Mouse (Mus musculus) adrenal gland, postnatal 4 days (tissue): ENCODE measurements around the gene Gbf1. TPM values are rescaled to one million over a fixed set of nuclear protein-coding genes. Genes with fewer than 3 reads are reported as not detected.
A peak's percentile ranks its signal among the peaks of the same experiment; 100 is the strongest.
"Not testable (repeated sequence)": the region's sequence is repeated elsewhere in the genome, so short reads cannot be mapped to it uniquely, and the experiment has no call there.

ENCODE experiments used
- DNase-seq, 2 experiments: peaks; one replicate each; pipeline ENCODE4 v3.0.0; 2021 to 2022; ENCODE audit warnings: low spot score in 2 of 2, mixed read lengths in 2 of 2
- total RNA-seq, 2 experiments: library from RNA; stranded (reverse); gene quantifications; 2 replicates each; pipeline ENCODE4 v1.2.3; 2021

Gbf1 gene
- total RNA-seq, 2 experiments from 2014 or later = 64.2 to 77.1 TPM

DNA sequence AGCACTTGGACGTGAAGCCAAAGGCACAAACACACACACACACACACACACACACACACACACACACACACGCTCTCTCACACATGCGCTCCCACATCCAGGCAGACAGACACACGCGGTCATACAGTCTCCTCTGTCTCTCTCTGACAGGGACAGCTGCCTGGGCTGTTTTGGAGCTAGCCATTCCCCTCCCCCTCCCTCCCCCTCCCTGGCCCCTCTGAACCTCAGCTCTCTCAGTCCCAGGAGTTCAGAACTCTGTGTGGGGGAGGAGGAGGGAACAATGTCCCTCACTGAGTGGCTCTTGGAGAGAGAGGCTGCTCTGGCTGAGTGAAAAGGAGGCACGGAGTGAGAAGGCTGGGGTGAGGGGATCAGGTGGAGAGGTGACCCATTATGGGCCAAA lies 11.2 kb upstream of the Gbf1 start:
- DNase-seq = no peak

DNA sequence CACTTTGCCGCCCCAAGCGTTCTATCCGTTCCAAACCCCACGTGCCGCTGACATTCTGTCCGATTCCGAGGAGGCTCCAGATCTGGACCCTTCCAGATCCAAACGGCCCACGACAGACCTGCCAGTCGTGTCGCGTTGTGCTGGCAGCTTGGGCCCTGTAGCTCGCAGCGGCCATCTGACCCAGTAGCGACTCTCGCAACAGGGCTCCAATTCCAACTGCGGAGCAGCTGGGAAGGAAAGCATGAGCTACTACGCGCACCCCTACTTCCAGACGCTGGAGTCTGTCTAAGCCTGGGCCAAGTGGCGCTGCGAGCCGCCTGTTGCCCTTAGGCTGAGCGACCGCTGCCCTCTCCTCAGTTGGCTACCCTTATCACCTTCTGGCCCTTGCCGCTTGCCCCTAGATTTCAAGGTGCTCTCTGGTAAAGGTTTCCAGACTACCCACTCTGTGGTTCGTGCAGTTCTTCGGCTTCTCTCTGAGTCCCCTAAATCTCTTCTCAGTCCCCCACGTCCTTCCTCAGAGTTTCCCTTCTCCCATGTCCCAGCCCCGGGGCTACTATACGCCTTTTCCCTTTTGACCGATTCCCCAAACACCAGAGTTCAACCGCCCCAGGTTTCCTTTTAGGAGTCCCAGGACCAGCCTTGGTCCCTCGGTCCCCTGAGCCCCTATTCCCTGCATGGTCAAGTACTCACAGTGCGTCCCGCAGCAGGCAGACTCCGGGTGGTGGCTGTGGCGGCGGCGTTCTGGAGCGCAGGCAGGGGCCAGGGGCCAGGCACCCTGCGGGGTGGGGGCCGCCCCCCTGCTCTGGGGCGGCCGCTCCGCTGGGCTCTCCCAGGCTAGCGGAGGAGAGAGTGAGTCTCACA lies 4.6 kb upstream of the Gbf1 start, which contains the start of gene Pitx3:
Pitx3 (minus strand) TSS at position 816 of the 861 bp plus-strand sequence.
- no peak for DNase-seq

DNA sequence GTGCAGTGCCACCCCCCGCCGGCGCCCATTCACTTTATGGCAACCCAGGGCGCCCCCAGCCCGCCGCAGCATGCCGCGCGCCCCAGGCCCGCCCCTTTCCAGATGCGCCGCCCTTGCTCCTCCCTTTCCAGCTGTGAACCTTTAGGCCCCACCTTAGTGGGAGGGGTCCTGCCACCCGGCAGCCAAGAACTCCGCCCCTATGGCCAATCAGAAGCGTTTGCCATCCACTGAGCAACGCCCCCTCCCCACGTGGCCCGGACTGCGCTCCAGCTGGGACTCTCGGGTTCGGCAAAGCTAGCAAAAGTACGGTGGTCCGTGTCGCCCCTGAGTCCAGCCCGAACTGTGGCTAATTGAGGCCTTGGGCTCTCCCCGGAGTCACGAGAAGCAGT lies 3.9 kb upstream of the Gbf1 start:
- peak; percentile 63 to 73 for DNase-seq

DNA sequence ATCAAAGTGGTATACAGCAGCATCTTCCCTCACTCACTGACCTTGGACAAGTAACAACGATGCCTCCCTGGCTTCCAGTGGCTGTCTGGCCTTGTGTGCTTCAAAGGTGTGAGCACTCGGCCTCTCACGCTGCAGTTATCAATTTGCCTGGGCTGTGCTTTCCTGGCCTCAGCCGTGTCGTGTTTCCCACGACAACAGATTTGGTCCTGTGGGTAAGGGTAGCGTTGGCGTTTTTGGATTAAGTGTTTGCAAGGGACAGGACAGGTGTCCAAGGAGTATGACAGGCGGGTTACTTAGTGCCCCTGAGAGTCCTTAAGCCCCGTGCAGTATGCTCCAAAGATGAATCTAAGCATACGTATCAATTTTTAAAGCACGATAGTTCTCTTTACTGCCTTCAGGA lies 3.2 kb upstream of the Gbf1 start:
- no peak for DNase-seq

DNA sequence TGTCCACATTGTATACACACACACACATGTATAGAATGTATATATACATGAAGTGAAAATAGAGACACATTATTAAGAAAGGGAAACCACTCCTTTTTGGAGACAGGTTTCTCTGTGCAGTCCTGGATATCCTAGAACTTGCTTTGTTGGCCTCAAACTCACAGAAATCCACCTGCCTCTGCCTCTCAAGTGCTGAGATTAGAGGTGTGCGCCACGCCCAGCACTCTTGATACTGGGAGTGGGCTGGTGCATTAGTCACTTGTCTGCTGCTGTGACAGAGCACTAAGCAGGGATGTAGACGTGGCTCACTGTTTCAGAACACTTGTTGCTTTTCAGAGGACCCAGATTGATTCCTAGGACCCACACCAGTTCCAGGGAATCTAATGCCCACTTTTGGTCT lies 13.6 kb downstream of the Gbf1 start:
- no peak for DNase-seq

DNA sequence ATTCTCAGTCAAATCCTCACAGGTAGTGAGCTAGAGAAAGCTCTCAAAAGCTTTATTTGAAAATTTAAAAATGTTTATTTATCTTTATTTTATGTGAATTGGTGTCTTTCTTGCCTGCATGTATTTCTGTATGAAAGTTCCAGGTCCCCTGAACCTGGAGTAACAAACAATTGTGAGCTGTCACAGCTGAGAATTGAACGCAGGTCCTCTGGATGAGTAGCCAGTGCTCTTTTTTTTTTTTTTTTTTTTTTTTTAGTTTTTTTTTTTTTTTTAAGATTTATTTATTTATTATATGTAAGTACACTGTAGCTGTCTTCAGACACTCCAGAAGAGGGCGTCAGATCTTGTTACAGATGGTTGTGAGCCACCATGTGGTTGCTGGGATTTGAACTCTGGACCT lies 14.9 kb downstream of the Gbf1 start:
- DNase-seq = not testable (repeated sequence)

DNA sequence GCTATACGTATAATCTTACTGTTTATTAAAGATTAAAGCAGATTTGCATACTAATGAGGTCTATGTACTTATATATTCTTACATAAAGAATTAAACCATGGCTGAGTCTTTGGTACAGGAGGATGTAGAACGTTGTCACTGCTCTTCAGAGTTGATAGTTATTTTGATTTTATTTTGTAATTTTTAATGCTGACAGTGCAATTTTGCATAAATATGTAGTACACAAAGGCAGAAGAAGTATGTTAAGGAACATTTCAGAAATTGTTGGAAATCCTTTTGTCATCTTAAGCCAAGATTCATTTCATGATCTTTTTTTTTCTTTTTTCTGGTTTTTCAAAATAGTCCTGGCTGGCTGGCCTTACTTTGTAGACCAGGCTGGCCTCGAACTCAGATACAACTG lies 17.1 kb downstream of the Gbf1 start:
- DNase-seq = no peak

DNA sequence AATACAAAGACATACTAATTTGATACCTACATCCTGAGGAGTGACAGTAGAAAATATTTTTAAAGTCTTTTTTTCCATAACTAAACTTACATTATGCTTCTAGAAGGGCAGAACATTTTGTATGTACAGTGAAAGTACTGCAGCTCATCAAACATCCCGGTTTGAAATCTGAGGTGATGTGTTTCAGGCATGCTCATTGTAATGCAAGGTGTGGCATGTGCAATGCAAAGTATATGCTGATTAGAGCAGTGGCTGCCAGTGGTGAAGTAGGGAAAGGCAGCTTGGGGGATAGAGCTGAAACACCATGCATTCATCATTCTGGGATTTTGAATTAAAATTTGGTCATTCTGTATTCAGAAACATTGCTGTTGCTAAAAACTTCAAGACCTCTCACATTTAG lies 17.6 kb downstream of the Gbf1 start:
- no peak for DNase-seq

DNA sequence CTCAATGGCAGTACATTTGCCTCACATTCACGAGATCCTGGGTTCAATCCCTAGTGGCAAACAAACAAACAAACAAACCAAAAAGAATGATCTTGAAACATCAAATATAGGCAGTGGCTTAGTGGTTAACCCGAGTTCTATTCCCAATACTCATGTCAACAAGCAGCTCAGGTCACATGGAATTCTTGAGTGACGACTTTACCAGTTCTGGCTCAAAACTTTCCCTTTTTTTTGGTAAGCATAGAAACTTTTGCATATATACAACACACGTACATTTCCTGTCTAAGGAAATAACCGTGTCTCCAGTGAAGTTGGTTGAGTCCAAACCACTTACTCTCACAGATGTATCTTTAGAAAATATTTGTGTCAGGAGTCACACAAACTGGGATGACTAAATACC lies 20.2 kb downstream of the Gbf1 start:
- DNase-seq = no peak

DNA sequence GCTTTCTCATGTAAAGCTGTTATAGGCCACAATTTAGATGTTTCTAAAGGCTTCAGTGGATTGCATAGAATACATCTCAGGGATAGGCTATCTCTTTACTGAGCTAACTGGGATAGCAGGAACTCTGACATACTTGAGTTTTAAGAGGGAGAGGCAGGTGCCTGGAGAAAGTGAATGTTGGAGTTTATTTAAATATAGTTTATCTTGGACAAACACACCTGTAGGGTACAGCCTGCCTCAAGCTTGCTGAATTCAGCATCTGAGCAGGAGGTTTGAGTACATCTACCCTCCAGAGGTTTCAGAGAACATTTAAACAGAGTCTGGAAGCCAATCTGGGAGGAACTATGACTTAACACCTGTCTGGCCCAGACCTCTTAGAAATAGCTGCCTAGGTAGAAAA lies 22.9 kb downstream of the Gbf1 start:
- no peak for DNase-seq

DNA sequence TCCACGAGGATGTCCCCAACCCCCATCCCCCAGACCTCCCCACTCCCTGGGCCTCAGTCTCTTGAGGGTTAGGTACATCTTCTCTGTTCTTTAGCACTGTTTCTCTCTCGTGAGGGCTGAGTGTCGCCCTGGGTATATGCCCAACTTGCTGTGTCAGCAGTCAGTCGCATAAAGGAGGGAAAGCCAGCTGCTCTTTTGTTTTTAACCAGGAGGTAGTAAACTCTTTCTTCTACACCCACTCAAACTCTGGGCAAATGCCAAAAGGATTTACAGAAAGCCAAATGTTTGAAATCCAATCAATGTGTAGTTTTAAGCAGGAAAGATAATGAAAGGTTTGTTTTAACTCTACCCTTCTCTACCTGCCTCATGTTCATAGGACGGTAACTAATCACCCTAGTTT lies 24.7 kb downstream of the Gbf1 start:
- DNase-seq = no peak

DNA sequence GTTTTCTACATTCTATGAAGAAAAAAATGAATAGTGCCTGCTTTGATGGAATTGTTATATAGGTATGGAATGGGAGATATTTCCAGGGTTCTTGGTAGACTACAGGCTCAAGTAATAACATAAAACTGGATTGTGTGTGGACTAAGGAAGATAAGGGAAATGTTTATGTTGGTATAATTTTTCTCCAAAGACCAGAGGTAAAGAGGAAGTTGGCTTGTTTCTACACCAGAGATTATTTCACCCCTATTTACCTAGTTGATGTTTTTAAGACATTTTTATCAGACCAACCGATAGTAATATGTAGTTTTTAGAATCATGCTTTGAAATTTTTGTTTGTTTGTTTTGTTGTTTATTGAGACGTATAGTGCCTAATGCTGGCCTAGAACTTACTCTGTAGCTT lies 28.0 kb downstream of the Gbf1 start:
- DNase-seq = no peak

DNA sequence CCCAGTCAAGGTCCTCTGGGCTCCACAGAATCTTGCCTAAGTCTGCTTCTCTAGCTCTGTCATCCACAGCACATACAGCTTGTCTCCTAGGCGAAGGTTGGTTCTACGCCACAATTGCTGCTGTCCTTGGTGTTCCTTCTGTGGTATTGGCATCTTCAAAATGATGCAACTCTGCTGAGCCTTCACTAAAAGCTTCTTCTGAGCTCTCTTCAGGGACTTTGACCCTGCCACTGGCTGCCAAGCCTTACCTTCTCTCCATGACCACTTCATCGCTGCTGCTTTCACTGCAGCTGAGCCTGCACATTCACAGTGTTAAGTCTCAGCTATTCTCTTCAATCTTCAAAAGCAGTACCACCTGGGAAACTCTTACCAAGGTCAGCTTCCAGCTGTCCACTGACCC lies 29.9 kb downstream of the Gbf1 start:
- no peak for DNase-seq

DNA sequence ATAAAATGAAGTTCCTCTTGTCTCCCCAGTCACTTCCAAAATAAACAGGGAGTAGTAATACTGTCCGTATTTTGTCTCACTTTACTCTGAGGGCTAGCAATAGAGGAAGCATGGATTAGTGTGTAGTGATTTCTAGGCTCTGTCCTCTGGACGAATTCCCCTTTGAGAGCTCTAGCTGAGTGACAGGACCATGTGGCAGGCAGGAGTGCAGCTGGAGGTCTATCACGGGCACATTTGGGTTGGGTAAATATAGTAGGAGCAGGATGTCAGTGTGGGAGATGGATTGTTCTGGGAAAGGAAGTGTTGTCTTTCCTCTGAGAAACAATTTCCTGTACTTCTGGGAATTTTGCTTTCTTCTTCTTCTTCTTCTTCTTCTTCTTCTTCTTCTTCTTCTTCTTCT lies 34.3 kb downstream of the Gbf1 start:
- DNase-seq = no peak

DNA sequence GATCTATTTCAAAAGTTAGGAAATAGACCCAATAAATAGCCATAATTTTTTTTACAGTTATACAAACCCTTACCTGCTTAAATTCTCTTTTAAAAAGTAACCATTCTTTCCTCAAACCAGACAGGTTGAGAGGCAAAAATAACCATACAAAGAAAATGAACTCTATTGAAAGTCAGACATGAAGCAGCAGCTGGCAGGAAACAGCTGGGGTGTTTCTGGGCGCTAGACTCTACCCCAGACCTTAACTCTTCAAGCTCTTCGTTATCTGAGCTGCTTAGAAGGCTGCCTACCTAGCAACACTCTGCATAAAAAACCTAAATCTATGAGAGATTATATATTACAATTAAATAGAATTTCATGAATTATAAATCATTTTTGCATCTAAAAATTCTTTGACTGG lies 34.9 kb downstream of the Gbf1 start:
- no peak for DNase-seq

DNA sequence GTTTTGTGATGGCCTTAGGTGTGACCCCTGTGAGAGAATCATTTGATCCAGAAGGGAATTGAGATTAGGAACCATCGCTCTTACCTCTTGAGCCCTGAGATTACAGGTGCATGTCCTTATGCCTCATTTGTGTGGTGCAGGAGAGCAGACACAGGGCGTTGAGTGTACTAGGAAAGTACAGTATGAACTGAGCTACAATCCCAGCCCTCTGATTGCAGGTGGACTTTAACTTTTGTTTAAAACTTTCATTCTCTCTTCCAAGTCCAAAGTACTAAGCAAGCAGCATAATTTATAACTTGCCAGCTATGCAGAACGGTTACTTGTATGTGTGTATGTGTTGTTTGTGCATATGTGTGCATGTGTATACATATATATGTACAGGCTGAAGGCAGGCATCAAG lies 46.0 kb downstream of the Gbf1 start:
- DNase-seq = no peak

DNA sequence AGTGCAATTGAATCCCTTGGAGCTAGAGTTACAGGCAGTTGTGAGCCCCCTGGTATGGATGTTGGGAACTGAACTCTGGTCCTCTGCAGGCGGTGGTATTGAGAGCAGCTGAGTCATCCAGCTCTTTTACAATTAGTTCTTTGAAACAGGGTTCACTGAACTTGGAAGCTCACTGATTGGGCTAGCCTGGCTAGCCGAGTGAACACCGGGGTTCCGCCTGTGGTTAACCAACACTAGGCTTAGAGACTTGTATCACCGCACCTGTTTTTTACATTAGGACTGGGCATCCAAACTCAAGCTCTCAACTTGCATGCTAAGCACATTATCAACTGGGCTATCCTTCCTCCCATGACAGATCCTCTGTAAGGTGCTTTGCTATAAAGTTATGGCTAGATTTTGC lies 46.6 kb downstream of the Gbf1 start:
- no peak for DNase-seq

DNA sequence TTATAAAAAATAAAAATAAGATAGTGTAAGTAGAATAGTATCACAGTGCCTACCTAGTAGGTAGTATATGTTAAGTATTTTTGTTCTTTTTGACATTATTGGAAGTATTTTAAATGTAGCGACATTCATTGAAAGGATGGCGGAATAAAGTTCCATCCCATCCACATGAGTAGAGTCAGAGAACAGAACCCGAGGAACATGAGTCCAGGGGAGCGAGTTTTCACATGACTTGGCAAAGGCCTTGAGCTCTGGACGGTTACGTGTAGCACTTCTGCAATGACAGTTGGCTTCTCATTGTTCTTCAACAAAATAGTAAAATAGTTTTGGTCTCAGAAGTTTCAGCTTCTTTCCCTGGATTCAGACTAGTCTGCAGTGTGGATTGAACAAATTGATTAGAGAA lies 51.9 kb downstream of the Gbf1 start:
- DNase-seq = no peak

DNA sequence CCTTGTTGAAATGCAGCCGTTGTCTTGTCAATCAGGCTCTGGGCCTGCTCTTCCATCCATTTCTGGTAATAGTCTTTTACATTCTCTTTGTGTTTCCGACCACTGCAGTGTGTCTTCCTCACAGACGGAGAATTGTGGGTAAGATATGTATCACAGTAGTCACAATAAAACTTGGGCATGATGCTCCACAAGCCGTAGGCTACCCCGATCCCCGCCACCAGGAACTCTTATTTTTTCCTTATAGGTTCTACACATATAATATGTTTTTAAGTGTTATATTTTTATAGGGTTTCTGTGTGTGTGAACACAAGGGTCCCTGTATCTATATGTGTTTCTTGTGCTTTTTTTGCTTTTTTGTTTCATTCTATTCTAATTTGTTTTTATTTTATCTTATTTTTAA lies 53.4 kb downstream of the Gbf1 start:
- no peak for DNase-seq

DNA sequence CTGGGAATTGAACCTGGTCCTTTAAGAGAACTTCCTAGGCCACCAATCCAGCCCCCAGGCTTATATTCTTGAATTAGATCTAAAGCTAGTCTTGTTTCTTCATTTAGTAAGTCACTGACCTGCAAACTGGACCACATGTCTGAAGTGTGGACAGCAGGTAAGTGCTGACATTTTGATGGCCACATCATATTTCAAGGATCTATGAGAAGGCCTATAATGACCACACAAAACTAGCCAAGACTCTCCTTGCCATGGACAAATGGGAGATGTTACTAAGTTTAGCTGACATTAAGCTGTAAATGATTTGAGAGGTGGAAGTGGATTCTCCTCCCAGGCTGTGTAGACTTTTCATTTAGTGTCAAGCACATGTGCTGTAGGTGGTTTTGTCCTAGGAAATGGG lies 58.6 kb downstream of the Gbf1 start:
- DNase-seq = no peak

DNA sequence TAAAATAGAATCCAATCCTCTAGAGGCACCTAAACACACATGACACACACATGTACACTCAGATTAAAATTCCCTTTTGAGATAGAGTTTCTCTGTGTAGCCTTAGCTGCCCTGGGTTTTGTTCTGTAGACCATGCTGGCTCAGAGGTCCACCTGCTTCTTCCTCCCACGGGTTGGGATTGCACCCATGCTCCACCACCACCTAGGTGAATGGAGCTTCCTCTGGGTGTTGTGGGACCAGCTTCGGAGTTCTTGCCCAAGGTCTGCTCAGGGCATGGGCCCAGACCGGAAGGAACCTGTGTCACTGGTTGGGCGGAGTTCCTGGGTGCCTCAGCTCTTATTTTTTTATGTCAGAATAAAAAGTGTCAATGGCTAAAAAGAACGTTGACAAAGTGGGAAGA lies 62.2 kb downstream of the Gbf1 start:
- DNase-seq = no peak

DNA sequence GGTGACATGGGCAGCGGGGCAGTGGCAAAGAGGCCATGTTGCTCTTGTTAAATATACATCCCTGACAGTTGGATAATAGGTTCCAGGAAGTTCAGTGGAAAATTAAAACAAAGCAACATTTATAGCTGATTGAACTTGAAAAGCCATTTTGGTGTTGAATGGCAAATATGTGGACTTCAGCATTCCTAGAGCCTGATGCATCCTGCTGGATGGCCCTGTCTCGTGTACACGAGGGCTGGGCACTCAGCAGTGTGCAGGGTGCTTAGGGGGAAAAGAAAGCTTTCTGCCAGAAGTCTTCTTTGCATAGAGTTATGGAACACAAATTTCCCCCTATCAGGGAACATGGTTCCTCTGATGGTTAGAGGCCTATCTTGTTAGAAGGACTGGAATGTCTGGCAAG lies 63.1 kb downstream of the Gbf1 start:
- no peak for DNase-seq

DNA sequence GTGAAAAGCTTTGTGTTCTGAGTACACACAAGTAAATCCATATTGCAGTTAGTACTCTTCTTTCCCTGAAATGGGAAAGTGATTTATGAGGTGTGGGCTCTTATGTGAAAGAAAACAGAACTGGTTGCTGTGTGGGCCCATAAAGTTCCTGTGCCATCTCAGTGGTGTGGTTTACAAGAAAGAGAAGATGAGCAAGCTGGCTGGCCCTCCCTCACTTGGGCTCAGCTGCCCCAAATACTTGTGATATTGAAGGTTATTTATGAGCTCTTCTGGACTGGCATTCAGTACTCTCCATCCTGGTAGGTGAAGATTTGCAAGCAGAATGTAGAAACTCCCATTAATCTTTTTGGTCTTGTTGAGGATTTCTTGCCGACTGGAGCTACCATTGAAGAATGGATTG lies 64.4 kb downstream of the Gbf1 start:
- no peak for DNase-seq
